Mouse (Mus musculus): ENCODE measurements around the gene Slc1a3.

DNA sequence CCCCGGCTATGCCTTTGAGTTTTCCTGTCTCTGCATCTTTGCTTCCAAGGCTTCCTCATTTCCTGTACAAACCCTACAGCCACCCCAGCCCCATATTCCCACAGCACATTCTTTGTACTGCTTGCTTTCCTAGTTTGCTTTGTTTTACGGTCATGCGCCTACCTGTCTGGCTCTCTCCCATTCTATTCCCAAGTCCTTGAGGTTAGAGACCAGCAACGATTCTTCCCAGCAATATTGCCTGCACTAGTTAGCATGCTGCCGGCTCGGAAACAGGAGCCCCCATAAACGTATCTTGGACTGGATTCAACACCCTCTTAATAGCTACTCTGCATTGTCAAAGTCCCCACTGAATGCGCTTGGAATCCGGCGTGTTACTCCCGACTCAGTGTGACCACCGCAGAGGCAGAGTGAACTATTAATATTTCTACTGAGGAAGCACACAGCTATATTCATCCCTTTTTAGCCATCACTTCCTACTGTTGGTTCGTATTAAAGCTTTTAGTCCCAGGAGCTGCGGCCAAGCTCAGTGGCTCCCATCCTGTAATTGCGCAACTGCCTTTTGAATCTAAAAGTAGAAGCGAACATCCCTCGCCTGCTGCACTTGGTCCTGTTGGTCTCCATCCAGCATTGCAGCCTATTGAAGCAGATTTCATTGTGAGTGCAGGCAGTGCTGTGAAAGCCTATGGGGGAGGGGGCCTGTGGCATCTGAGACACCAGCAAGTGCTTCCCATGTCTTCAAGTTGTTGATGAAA, 47.0 kb downstream of the Slc1a3 start:
- TF ChIP-seq ELF1 (IDR thresholded peaks at IDR 0.05; ENCODE audit: low read depth, low read length) (no peak), CTCF (conservative IDR thresholded peaks at IDR 0.05 in 1 of 2, IDR thresholded peaks at IDR 0.05 in 1 of 2; ENCODE audit: low read depth in 2 of 2, low read length in 2 of 2) (no peak), TCF12 (IDR thresholded peaks at IDR 0.05; ENCODE audit: low read depth, low read length) (no peak), JUND (conservative IDR thresholded peaks at IDR 0.05; ENCODE audit: low read depth, low read length) (no peak), BHLHE40 (IDR thresholded peaks at IDR 0.05; ENCODE audit: low read depth, low read length) (no peak), EP300 (IDR thresholded peaks at IDR 0.05; ENCODE audit: low read length) (no peak), CHD2 (IDR thresholded peaks at IDR 0.05; ENCODE audit: low read length) (no peak), POLR2A (IDR thresholded peaks at IDR 0.05; ENCODE audit: low read depth, low read length) (no peak), NELFE (IDR thresholded peaks at IDR 0.05; ENCODE audit: low read depth, low read length) (no peak), MXI1 (IDR thresholded peaks at IDR 0.05; ENCODE audit: low read depth, low read length) (no peak), RCOR1 (conservative IDR thresholded peaks at IDR 0.05; ENCODE audit: low read depth, low read length) (no peak), E2F4 (IDR thresholded peaks at IDR 0.05; ENCODE audit: insufficient replicate concordance, low read depth, low read length) (no peak), HCFC1 (IDR thresholded peaks at IDR 0.05; ENCODE audit: low read depth, low read length) (no peak), USF1 (IDR thresholded peaks at IDR 0.05; ENCODE audit: low read depth, low read length) (no peak)
